24 mouse cellular contexts compared by ENCODE assay signal in genomic region chr2:26438373-26438772, GRCm38 (mm10). TPM values are rescaled to one million over a fixed set of nuclear protein-coding genes. Genes with fewer than 3 reads are reported as not detected.
DNase-seq lines count a peak whose midpoint lies in the region; ATAC-seq and TF ChIP-seq lines count a peak whose summit lies in the region.
"Had no signal": no experiment of that assay in that cellular context is flagged by ENCODE, and none has a peak within 500 bp of the region (broad histone marks: within the 10 kb centered on the region; RNA-seq: fewer than 3 reads in every experiment).

No protein-coding gene starts in this region.

- TF ChIP-seq EP300 in stomach, postnatal 0 days (optimal IDR thresholded peaks at IDR 0.05) = no peak

- H3K9ac ChIP-seq in embryonic facial prominence, embryonic 12.5 days = no peak overlapping the region
- peak overlapping the region; percentile 39 for H3K9ac ChIP-seq in stomach, embryonic 16.5 days (ENCODE audit: low read length)
- no peak overlapping the region for H3K9ac ChIP-seq in stomach, postnatal 0 days (ENCODE audit: low read length)
- H3K9ac ChIP-seq: hindbrain, embryonic 15.5 days; limb, embryonic 12.5 days had no signal

- H3K9me3 ChIP-seq in embryonic facial prominence, embryonic 12.5 days = no peaks in the 10 kb centered on the region
- no peaks in the 10 kb centered on the region for H3K9me3 ChIP-seq in embryonic facial prominence, embryonic 10.5 days
- H3K9me3 ChIP-seq in stomach, embryonic 16.5 days (replicated peaks; ENCODE audit: control insufficient read depth, low read length) = no peaks in the 10 kb centered on the region
- H3K9me3 ChIP-seq in stomach, postnatal 0 days (ENCODE audit: control insufficient read depth, low read length) = no peaks in the 10 kb centered on the region
- H3K9me3 ChIP-seq: hindbrain, embryonic 15.5 days; limb, embryonic 12.5 days had no signal

- TF ChIP-seq CTCF in layer of hippocampus, adult 2 months (conservative IDR thresholded peaks at IDR 0.05) = no peak
- no peak for TF ChIP-seq CTCF in stomach, postnatal 0 days (IDR thresholded peaks at IDR 0.05; ENCODE audit: low read depth)

- no peak overlapping the region for H3K4me3 ChIP-seq in embryonic facial prominence, embryonic 12.5 days
- no peak overlapping the region for H3K4me3 ChIP-seq in embryonic facial prominence, embryonic 10.5 days
- H3K4me3 ChIP-seq in layer of hippocampus, adult 2 months = no peak overlapping the region
- no peak overlapping the region for H3K4me3 ChIP-seq in stomach, embryonic 16.5 days (replicated peaks; ENCODE audit: low read length)
- H3K4me3 ChIP-seq in stomach, postnatal 0 days (ENCODE audit: low read depth, low read length) = no peak overlapping the region
- H3K4me3 ChIP-seq: hindbrain, embryonic 15.5 days; limb, embryonic 12.5 days had no signal

- H3K4me1 ChIP-seq in embryonic facial prominence, embryonic 12.5 days = peaks cover 14% of the 10 kb centered on the region; the same call in 1 of the 2 replicates
- H3K4me1 ChIP-seq in embryonic facial prominence, embryonic 10.5 days = peaks cover 5% of the 10 kb centered on the region; the same call in 1 of the 2 replicates
- peaks cover 24% of the 10 kb centered on the region for H3K4me1 ChIP-seq in stomach, embryonic 16.5 days (ENCODE audit: control insufficient read depth, insufficient read depth, low read length)
- H3K4me1 ChIP-seq in stomach, postnatal 0 days (replicated peaks; ENCODE audit: control insufficient read depth, insufficient read depth) = no peaks in the 10 kb centered on the region

- no peak overlapping the region for H3K4me2 ChIP-seq in embryonic facial prominence, embryonic 12.5 days (replicated peaks)
- H3K4me2 ChIP-seq in stomach, embryonic 16.5 days (ENCODE audit: low read depth, low read length) = no peak overlapping the region
- no peak overlapping the region for H3K4me2 ChIP-seq in stomach, postnatal 0 days (replicated peaks; ENCODE audit: low read depth)
- H3K4me2 ChIP-seq: hindbrain, embryonic 15.5 days; limb, embryonic 12.5 days had no signal

- peaks cover 78% of the 10 kb centered on the region for H3K36me3 ChIP-seq in embryonic facial prominence, embryonic 12.5 days
- peaks cover 82% of the 10 kb centered on the region for H3K36me3 ChIP-seq in embryonic facial prominence, embryonic 10.5 days (replicated peaks)
- H3K36me3 ChIP-seq in stomach, embryonic 16.5 days (ENCODE audit: control insufficient read depth, insufficient read depth, low read length) = peaks cover 17% of the 10 kb centered on the region
- H3K36me3 ChIP-seq in stomach, postnatal 0 days (ENCODE audit: control insufficient read depth, insufficient read depth, low read length) = peaks cover 40% of the 10 kb centered on the region

- no peaks in the 10 kb centered on the region for H3K27me3 ChIP-seq in embryonic facial prominence, embryonic 12.5 days
- H3K27me3 ChIP-seq in embryonic facial prominence, embryonic 10.5 days (replicated peaks; ENCODE audit: low read depth, poor library complexity, severe bottlenecking) = no peaks in the 10 kb centered on the region
- no peaks in the 10 kb centered on the region for H3K27me3 ChIP-seq in stomach, embryonic 16.5 days (ENCODE audit: control insufficient read depth, insufficient read depth, low read length)
- H3K27me3 ChIP-seq in stomach, postnatal 0 days (ENCODE audit: control insufficient read depth, insufficient read depth, low read length) = no peaks in the 10 kb centered on the region
- H3K27me3 ChIP-seq: hindbrain, embryonic 15.5 days; limb, embryonic 12.5 days had no signal

- 0 out of 2 replicates have a peak, but pooled peaks have one; percentile 28 for ATAC-seq in embryonic facial prominence, embryonic 12.5 days (ENCODE audit: insufficient number of reproducible peaks, insufficient read depth, low FRiP score, low TSS enrichment)
- ATAC-seq in stomach, embryonic 16.5 days (ENCODE audit: insufficient read depth, low FRiP score) = no peak; the same call in 1 of the 2 replicates
- ATAC-seq in stomach, postnatal 0 days (ENCODE audit: low FRiP score, low TSS enrichment) = no peak
- ATAC-seq: lung, postnatal 0 days had no signal

- WGBS in embryonic facial prominence, embryonic 12.5 days = 87% methylated on average over 7 of the region's 7 CpGs
- 92% methylated on average over 7 of the region's 7 CpGs for WGBS in embryonic facial prominence, embryonic 10.5 days
- 86% methylated on average over 7 of the region's 7 CpGs for WGBS in stomach, embryonic 16.5 days
- WGBS in stomach, postnatal 0 days = 83% methylated on average over 7 of the region's 7 CpGs

- H3K27ac ChIP-seq in embryonic facial prominence, embryonic 12.5 days = no peak overlapping the region
- no peak overlapping the region for H3K27ac ChIP-seq in embryonic facial prominence, embryonic 10.5 days (replicated peaks)
- peak overlapping the region; percentile 82; the same call in 1 of the 2 replicates for H3K27ac ChIP-seq in layer of hippocampus, adult 2 months
- H3K27ac ChIP-seq in stomach, embryonic 16.5 days (ENCODE audit: low read length) = no peak overlapping the region
- H3K27ac ChIP-seq in stomach, postnatal 0 days (replicated peaks) = no peak overlapping the region
- H3K27ac ChIP-seq: hindbrain, embryonic 15.5 days; kidney, postnatal 0 days; limb, embryonic 12.5 days; macrophage had no signal

- DNase-seq in embryonic facial prominence, embryonic 10.5 days (ENCODE audit: low spot score) = no peak
- no peak for DNase-seq in layer of hippocampus, adult 2 months (ENCODE audit: low spot score in 2 of 2)
- DNase-seq in layer of hippocampus, adult 9-10 months (ENCODE audit: low spot score) = no peak
- DNase-seq in stomach, postnatal 0 days (ENCODE audit: low spot score) = no peak
- DNase-seq in urinary bladder, postnatal 36 days (ENCODE audit: low spot score in 2 of 2) = no peak
- DNase-seq: adrenal gland, postnatal 25 days; cerebellum, adult 8-10 months; cerebellum, postnatal 36 days; embryo, embryonic 11 days; gastrocnemius, postnatal 10 days; heart, adult 18-20 months; heart, postnatal 36 days; kidney, adult 2 months; retina, postnatal 1 day; right cerebral cortex, postnatal 25 days; spleen, adult 18-20 months; thymus, postnatal 25 days had no signal

RNA-seq across cellular contexts. Expression of gene Sec16a, which starts 6.6 kb away (rescaled TPM):
- 26.2 and 28.3 TPM in 2 replicates for polyA plus RNA-seq in embryonic facial prominence, embryonic 12.5 days (2016; fragmentation: Nextera tagmentation; extraction: Ambion mirVana)
- 30.4 and 32.1 TPM in 2 replicates for polyA plus RNA-seq in embryonic facial prominence, embryonic 10.5 days (2016; fragmentation: Nextera tagmentation; extraction: Ambion mirVana)
- 10 to 100 TPM; 49.3 to 51.3 TPM for total RNA-seq in layer of hippocampus, adult 2 months (2021)
- 28.2 and 31.5 TPM in 2 replicates for polyA plus RNA-seq in stomach, embryonic 16.5 days (2015; fragmentation: Nextera tagmentation; extraction: Ambion mirVana)
- 10.6 and 11.7 TPM in 2 replicates for polyA plus RNA-seq in stomach, postnatal 0 days (2015; fragmentation: Nextera tagmentation; extraction: Ambion mirVana)

RNA-seq across cellular contexts. Expression of gene Inpp5e, which starts 29.4 kb away (rescaled TPM):
- polyA plus RNA-seq in embryonic facial prominence, embryonic 12.5 days (2016; fragmentation: Nextera tagmentation; extraction: Ambion mirVana) = 30.1 and 31.5 TPM in 2 replicates
- polyA plus RNA-seq in embryonic facial prominence, embryonic 10.5 days (2016; fragmentation: Nextera tagmentation; extraction: Ambion mirVana) = 28.6 and 31.8 TPM in 2 replicates
- total RNA-seq in layer of hippocampus, adult 2 months (2021) = 10 to 100 TPM; 22.2 to 25.1 TPM
- 15.2 and 15.9 TPM in 2 replicates for polyA plus RNA-seq in stomach, embryonic 16.5 days (2015; fragmentation: Nextera tagmentation; extraction: Ambion mirVana)
- 6.3 and 7.7 TPM in 2 replicates for polyA plus RNA-seq in stomach, postnatal 0 days (2015; fragmentation: Nextera tagmentation; extraction: Ambion mirVana)

RNA-seq across cellular contexts. Expression of gene Pmpca, which starts 49.2 kb away (rescaled TPM):
- 108 and 112 TPM in 2 replicates for polyA plus RNA-seq in embryonic facial prominence, embryonic 12.5 days (2016; fragmentation: Nextera tagmentation; extraction: Ambion mirVana)
- polyA plus RNA-seq in embryonic facial prominence, embryonic 10.5 days (2016; fragmentation: Nextera tagmentation; extraction: Ambion mirVana) = 144 and 151 TPM in 2 replicates
- total RNA-seq in layer of hippocampus, adult 2 months (2021) = 100 to 1,000 TPM in 1 of 2 experiments, 10 to 100 TPM in 1; 89.2 to 100 TPM
- 97.0 and 104 TPM in 2 replicates for polyA plus RNA-seq in stomach, embryonic 16.5 days (2015; fragmentation: Nextera tagmentation; extraction: Ambion mirVana)
- 53.3 and 55.4 TPM in 2 replicates for polyA plus RNA-seq in stomach, postnatal 0 days (2015; fragmentation: Nextera tagmentation; extraction: Ambion mirVana)

RNA-seq across cellular contexts. Expression of gene Entr1, which starts 49.3 kb away (rescaled TPM):
- polyA plus RNA-seq in embryonic facial prominence, embryonic 12.5 days (2016; fragmentation: Nextera tagmentation; extraction: Ambion mirVana) = 184 and 188 TPM in 2 replicates
- polyA plus RNA-seq in embryonic facial prominence, embryonic 10.5 days (2016; fragmentation: Nextera tagmentation; extraction: Ambion mirVana) = 133 and 137 TPM in 2 replicates
- total RNA-seq in layer of hippocampus, adult 2 months (2021) = 100 to 1,000 TPM; 159 to 168 TPM
- polyA plus RNA-seq in stomach, embryonic 16.5 days (2015; fragmentation: Nextera tagmentation; extraction: Ambion mirVana) = 98.7 and 105 TPM in 2 replicates
- polyA plus RNA-seq in stomach, postnatal 0 days (2015; fragmentation: Nextera tagmentation; extraction: Ambion mirVana) = 52.6 and 58.9 TPM in 2 replicates

RNA-seq across cellular contexts. Expression of gene Snapc4, which starts 57.9 kb away (rescaled TPM):
- 39.2 and 42.7 TPM in 2 replicates for polyA plus RNA-seq in embryonic facial prominence, embryonic 12.5 days (2016; fragmentation: Nextera tagmentation; extraction: Ambion mirVana)
- 39.3 and 39.8 TPM in 2 replicates for polyA plus RNA-seq in embryonic facial prominence, embryonic 10.5 days (2016; fragmentation: Nextera tagmentation; extraction: Ambion mirVana)
- 10 to 100 TPM; 72.5 to 88.9 TPM for total RNA-seq in layer of hippocampus, adult 2 months (2021)
- 25.8 and 26.1 TPM in 2 replicates for polyA plus RNA-seq in stomach, embryonic 16.5 days (2015; fragmentation: Nextera tagmentation; extraction: Ambion mirVana)
- polyA plus RNA-seq in stomach, postnatal 0 days (2015; fragmentation: Nextera tagmentation; extraction: Ambion mirVana) = 7.4 and 9.5 TPM in 2 replicates
